Mouse (Mus musculus) MEL (cell line): ENCODE results near the gene Hacl1. TPM values are rescaled to one million over a fixed set of nuclear protein-coding genes. Genes with fewer than 3 reads are reported as not detected.

Experiments used
- DNase-seq: peaks from one replicate; pipeline ENCODE4 v3.0.0; 2011; ENCODE audit warnings: low read depth, low spot score
- H3K27ac ChIP-seq: 2 replicates; pipeline ENCODE4 v1.5.1; 2012; ENCODE audit warnings: low read depth, mild to moderate bottlenecking, control low read depth, low read length, moderate library complexity; ENCODE audit not compliant: control insufficient read depth
- H3K27me3 ChIP-seq, 2 experiments: fragments of 150-350 bp in 1 of 2; sonication (generic) in 1 of 2; 2 replicates each; pipeline ENCODE4 v1.6.1; 2012; ENCODE audit warnings: low read length in 2 of 2, mild to moderate bottlenecking in 2 of 2, improper control_type of control experiment in 1 of 2, moderate library complexity in 1 of 2; ENCODE audit not compliant: insufficient read depth in 2 of 2, control insufficient read depth in 1 of 2
- H3K36me3 ChIP-seq, 2 experiments: 2 replicates each; pipeline ENCODE4 v1.6.1; 2012 to 2014; ENCODE audit warnings: low read length in 2 of 2, improper control_type of control experiment in 1 of 2, inconsistent platforms in 1 of 2, mild to moderate bottlenecking in 1 of 2; ENCODE audit not compliant: insufficient read depth in 2 of 2, control insufficient read depth in 1 of 2
- H3K4me1 ChIP-seq, 2 experiments: fragments of 150-350 bp in 1 of 2; sonication (generic) in 1 of 2; 2 replicates each; pipeline ENCODE4 v1.6.1; 2012; ENCODE audit warnings: low read length in 2 of 2, improper control_type of control experiment in 1 of 2, mild to moderate bottlenecking in 1 of 2; ENCODE audit not compliant: insufficient read depth in 2 of 2, control insufficient read depth in 1 of 2
- H3K4me3 ChIP-seq, 2 experiments: fragments of 150-350 bp in 1 of 2; sonication (generic) in 1 of 2; 2 replicates each; pipeline ENCODE4 v1.5.1; 2012; ENCODE audit warnings: low read depth in 2 of 2, low read length in 2 of 2, mild to moderate bottlenecking in 2 of 2, moderate library complexity in 2 of 2, control low read depth in 1 of 2, improper control_type of control experiment in 1 of 2; ENCODE audit not compliant: control insufficient read depth in 1 of 2, insufficient read depth in 1 of 2
- H3K79me2 ChIP-seq: 2 replicates; pipeline ENCODE4 v1.6.1; 2012; ENCODE audit warnings: mild to moderate bottlenecking, low read length, moderate library complexity; ENCODE audit not compliant: control insufficient read depth, poor library complexity, insufficient read depth
- H3K9ac ChIP-seq: 2 replicates; pipeline ENCODE4 v1.6.1; 2012; ENCODE audit warnings: low read depth, mild to moderate bottlenecking, control low read depth, low read length, moderate library complexity; ENCODE audit not compliant: control insufficient read depth, poor library complexity, severe bottlenecking
- H3K9me3 ChIP-seq: fragments of 150-350 bp; sonication (generic); replicated peaks from 2 replicates; pipeline ENCODE4 v1.6.1; 2012; ENCODE audit warnings: mild to moderate bottlenecking, low read length, improper control_type of control experiment, moderate library complexity; ENCODE audit not compliant: insufficient read depth
- BHLHE40 ChIP-seq: IDR thresholded peaks from 2 replicates; pipeline ENCODE4 v1.6.1; 2012; ENCODE audit warnings: low read depth, mild to moderate bottlenecking, inconsistent platforms, low read length, improper control_type of control experiment, borderline replicate concordance
- CHD2 ChIP-seq: IDR thresholded peaks from 2 replicates; pipeline ENCODE4 v1.6.1; 2011; ENCODE audit warnings: low read length, improper control_type of control experiment
- CTCF ChIP-seq, 3 experiments: IDR thresholded peaks in 2 of 3; conservative IDR thresholded peaks in 1 of 3; 2 replicates each; pipeline ENCODE4 v1.5.1; 2011 to 2012; ENCODE audit warnings: low read length in 3 of 3, low read depth in 2 of 3, mild to moderate bottlenecking in 2 of 3, improper control_type of control experiment in 1 of 3, inconsistent platforms in 1 of 3, mixed read lengths in 1 of 3, moderate library complexity in 1 of 3; ENCODE audit not compliant: control insufficient read depth in 1 of 3, insufficient read depth in 1 of 3, poor library complexity in 1 of 3, severe bottlenecking in 1 of 3
- E2F4 ChIP-seq: IDR thresholded peaks from 2 replicates; pipeline ENCODE4 v1.6.1; 2011; ENCODE audit warnings: low read depth, low read length, improper control_type of control experiment, borderline replicate concordance
- ELF1 ChIP-seq: IDR thresholded peaks from 2 replicates; pipeline ENCODE4 v1.6.1; 2014; ENCODE audit warnings: low read depth, mild to moderate bottlenecking, inconsistent platforms, low read length, improper control_type of control experiment, moderate library complexity
- EP300 ChIP-seq, 2 experiments: IDR thresholded peaks; 2 replicates each; pipeline ENCODE4 v1.6.1; 2011; ENCODE audit warnings: improper control_type of control experiment in 2 of 2, low read length in 2 of 2, low read depth in 1 of 2, mild to moderate bottlenecking in 1 of 2
- GATA1 ChIP-seq: IDR thresholded peaks from 2 replicates; pipeline ENCODE4 v1.6.1; 2011; ENCODE audit warnings: low read depth, low read length, improper control_type of control experiment
- HCFC1 ChIP-seq: IDR thresholded peaks from 2 replicates; pipeline ENCODE4 v1.6.1; 2012; ENCODE audit warnings: low read depth, mild to moderate bottlenecking, inconsistent platforms, low read length, improper control_type of control experiment, moderate library complexity
- JUND ChIP-seq: IDR thresholded peaks from 2 replicates; pipeline ENCODE4 v1.6.1; 2011; ENCODE audit warnings: low read depth, mild to moderate bottlenecking, improper control_type of control experiment, low read length
- KAT2A ChIP-seq: conservative IDR thresholded peaks from 2 replicates; pipeline ENCODE4 v1.6.1; 2012; ENCODE audit warnings: low read depth, low read length, improper control_type of control experiment, inconsistent platforms
- MAFK ChIP-seq: IDR thresholded peaks from 2 replicates; pipeline ENCODE4 v1.6.1; 2011; ENCODE audit warnings: low read depth, mild to moderate bottlenecking, low read length, improper control_type of control experiment, borderline replicate concordance
- MEF2A ChIP-seq: IDR thresholded peaks from 2 replicates; pipeline ENCODE4 v1.6.1; 2014; ENCODE audit warnings: low read depth, mild to moderate bottlenecking, inconsistent platforms, low read length, improper control_type of control experiment; ENCODE audit not compliant: poor library complexity, insufficient replicate concordance, severe bottlenecking; ENCODE audit errors: extremely low read depth
- MXI1 ChIP-seq: IDR thresholded peaks from 2 replicates; pipeline ENCODE4 v1.6.1; 2011; ENCODE audit warnings: mild to moderate bottlenecking, low read depth, low read length, improper control_type of control experiment
- MYC ChIP-seq: IDR thresholded peaks from 2 replicates; pipeline ENCODE4 v1.6.1; 2011; ENCODE audit warnings: low read depth, mild to moderate bottlenecking, low read length, improper control_type of control experiment, moderate library complexity
- NELFE ChIP-seq: IDR thresholded peaks from 2 replicates; pipeline ENCODE4 v1.6.1; 2011; ENCODE audit warnings: low read depth, low read length, improper control_type of control experiment
- NRF1 ChIP-seq: IDR thresholded peaks from 2 replicates; pipeline ENCODE4 v1.6.1; 2014; ENCODE audit warnings: low read depth, mild to moderate bottlenecking, inconsistent platforms, low read length, improper control_type of control experiment, moderate library complexity; ENCODE audit not compliant: poor library complexity, insufficient read depth, severe bottlenecking
- POLR2AphosphoS2 ChIP-seq: IDR thresholded peaks from 2 replicates; pipeline ENCODE4 v1.6.1; 2011; ENCODE audit warnings: low read length, improper control_type of control experiment
- POLR2AphosphoS5 ChIP-seq: IDR thresholded peaks from 2 replicates; pipeline ENCODE4 v1.6.1; 2012; ENCODE audit warnings: low read depth, borderline replicate concordance, mild to moderate bottlenecking, inconsistent platforms, low read length, moderate library complexity, mixed read lengths
- SMC3 ChIP-seq: IDR thresholded peaks from 2 replicates; pipeline ENCODE4 v1.6.1; 2011; ENCODE audit warnings: low read depth, low read length, improper control_type of control experiment
- TAL1 ChIP-seq: IDR thresholded peaks from 2 replicates; pipeline ENCODE4 v1.6.1; 2012; ENCODE audit warnings: mild to moderate bottlenecking, inconsistent platforms, low read length, moderate library complexity, mixed read lengths
- TCF12 ChIP-seq: IDR thresholded peaks from 2 replicates; pipeline ENCODE4 v1.6.1; 2014; ENCODE audit warnings: low read depth, mild to moderate bottlenecking, inconsistent platforms, low read length, improper control_type of control experiment, moderate library complexity
- UBTF ChIP-seq: IDR thresholded peaks from 2 replicates; pipeline ENCODE4 v1.6.1; 2012; ENCODE audit warnings: low read depth, mild to moderate bottlenecking, inconsistent platforms, low read length, improper control_type of control experiment, moderate library complexity, borderline replicate concordance; ENCODE audit not compliant: insufficient read depth
- USF1 ChIP-seq: IDR thresholded peaks from 2 replicates; pipeline ENCODE4 v1.6.1; 2014; ENCODE audit warnings: low read depth, mild to moderate bottlenecking, inconsistent platforms, low read length, improper control_type of control experiment, moderate library complexity
- USF2 ChIP-seq, 2 experiments: IDR thresholded peaks; 2 replicates each; pipeline ENCODE4 v1.6.1; 2011 to 2012; ENCODE audit warnings: improper control_type of control experiment in 2 of 2, low read length in 2 of 2, borderline replicate concordance in 1 of 2, inconsistent platforms in 1 of 2, low read depth in 1 of 2, mild to moderate bottlenecking in 1 of 2; ENCODE audit not compliant: insufficient read depth in 1 of 2
- ZKSCAN1 ChIP-seq: IDR thresholded peaks from 2 replicates; pipeline ENCODE4 v1.6.1; 2012; ENCODE audit warnings: low read depth, mild to moderate bottlenecking, inconsistent platforms, low read length, improper control_type of control experiment, moderate library complexity
- polyA plus RNA-seq, 2 experiments: library from polyadenylated mRNA; stranded (reverse) in 1 of 2; unstranded in 1 of 2; fragments of >175 nt in 1 of 2; fragments of >200 nt in 1 of 2; gene quantifications; 2 replicates each; pipeline versions ENCODE4 v1.2.1 to v1.2.4; 2012; ENCODE audit warnings: low replicate concordance in 2 of 2, low read depth in 1 of 2; ENCODE audit not compliant: insufficient read length in 2 of 2, insufficient read depth in 1 of 2, missing spikeins in 1 of 2
- total RNA-seq: library from RNA; depleted of rRNA; stranded (reverse); fragments of 300-350 nt; gene quantifications from 2 replicates; pipeline ENCODE4 v1.2.3, GENCODE M21; 2012

Hacl1 gene
- total and polyA plus RNA-seq, 3 experiments, result 7.7 to 13.3 TPM; not detected in 1

DNA sequence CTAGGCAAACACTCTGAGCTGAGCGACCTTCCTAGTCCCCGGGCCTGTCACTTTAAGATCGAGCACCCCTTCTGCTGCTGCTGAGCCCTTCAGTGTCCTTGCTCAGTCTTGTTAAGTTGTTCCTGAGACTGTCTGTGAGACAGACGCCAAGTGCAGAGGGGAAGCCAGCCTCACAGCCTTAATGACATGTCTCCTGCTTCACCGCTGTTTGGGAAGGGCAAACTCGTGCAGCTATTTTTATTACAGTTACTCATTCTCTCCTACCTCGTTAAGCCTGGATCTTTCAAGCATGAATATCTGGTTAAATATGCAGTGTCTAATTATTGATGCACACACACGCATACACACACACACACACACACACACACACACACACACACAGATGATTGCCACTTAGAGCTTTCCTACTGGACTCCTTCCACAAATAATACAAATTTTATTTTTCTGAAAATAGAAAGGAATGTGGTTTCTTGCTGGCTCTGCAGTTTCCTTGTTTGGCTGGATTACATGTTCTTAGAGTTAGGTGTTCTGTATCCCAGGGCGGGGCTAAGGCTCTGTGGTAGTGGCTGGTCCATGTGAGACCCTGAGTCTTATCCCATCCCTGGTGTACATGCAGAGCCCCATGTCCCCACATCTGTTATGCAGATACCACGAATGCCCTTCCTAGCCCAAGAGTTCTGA is 18.6 kb upstream of the Hacl1 start:
- H3K27me3 ChIP-seq, result no peaks in the 10 kb centered on the region
- no peak for DNase-seq
- H3K27ac ChIP-seq, result no peak overlapping the region; the same call in 1 of the 2 replicates
- H3K9me3 ChIP-seq, result no peaks in the 10 kb centered on the region
- TF ChIP-seq USF1, result no peak
- no peak for TF ChIP-seq GATA1
- no peak for TF ChIP-seq TAL1
- TF ChIP-seq MEF2A, result no peak
- TF ChIP-seq MXI1, result no peak
- TF ChIP-seq CHD2, result no peak
- no peak for TF ChIP-seq NELFE
- no peak for TF ChIP-seq TCF12
- TF ChIP-seq CTCF (IDR thresholded peaks at IDR 0.05 in 2 of 3, conservative IDR thresholded peaks at IDR 0.05 in 1 of 3; ENCODE audit: control insufficient read depth in 1 of 3, insufficient read depth in 1 of 3, low read depth in 2 of 3, low read length in 3 of 3, poor library complexity in 1 of 3, severe bottlenecking in 1 of 3), result no peak
- TF ChIP-seq KAT2A, result no peak
- no peak for TF ChIP-seq SMC3
- TF ChIP-seq USF2 (IDR thresholded peaks at IDR 0.05; ENCODE audit: borderline replicate concordance in 1 of 2, insufficient read depth in 1 of 2, low read depth in 1 of 2, low read length in 2 of 2), result no peak
- TF ChIP-seq ELF1, result no peak
- no peak overlapping the region for H3K9ac ChIP-seq
- peaks cover 0 to 25% of the 10 kb centered on the region in 2 experiments; a peak in 2 of 4 replicates for H3K36me3 ChIP-seq
- peaks cover 14 to 30% of the 10 kb centered on the region in 2 experiments for H3K4me1 ChIP-seq
- no peak overlapping the region for H3K4me3 ChIP-seq
- H3K79me2 ChIP-seq, result peaks cover 5% of the 10 kb centered on the region

DNA sequence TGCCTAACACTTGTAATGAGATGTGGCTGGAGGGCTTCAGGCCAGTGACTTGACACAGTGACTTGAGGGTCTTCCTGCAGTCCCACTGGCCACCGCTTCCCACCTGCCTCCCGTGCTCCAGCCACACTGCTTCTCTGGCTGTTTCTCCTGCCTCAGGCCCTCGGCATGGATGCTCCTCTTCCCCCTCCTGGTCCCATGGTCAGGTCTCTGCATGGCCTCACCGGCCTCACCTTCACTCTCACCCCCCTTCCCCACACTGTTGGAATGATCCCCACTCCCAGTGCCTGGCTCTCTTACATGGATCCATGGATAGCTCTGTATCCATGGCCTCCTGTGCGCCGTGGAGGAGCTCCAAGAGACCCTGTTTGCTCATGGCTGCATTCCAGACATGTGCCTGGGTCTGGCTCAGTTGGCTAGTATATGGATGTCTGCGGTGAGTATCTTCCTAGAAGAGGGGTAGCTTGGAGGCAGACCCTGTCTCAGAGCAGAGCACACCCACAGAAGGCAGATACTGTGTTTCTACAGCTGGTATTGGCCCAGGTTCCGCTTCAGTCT is 17.1 kb upstream of the Hacl1 start:
- no peak overlapping the region for H3K9ac ChIP-seq
- H3K9me3 ChIP-seq, result no peaks in the 10 kb centered on the region
- peaks cover 15 to 33% of the 10 kb centered on the region in 2 experiments for H3K4me1 ChIP-seq
- peaks cover 7% of the 10 kb centered on the region for H3K79me2 ChIP-seq
- H3K36me3 ChIP-seq, result peaks cover 0 to 29% of the 10 kb centered on the region in 2 experiments; a peak in 2 of 4 replicates
- no peaks in the 10 kb centered on the region for H3K27me3 ChIP-seq
- H3K27ac ChIP-seq, result no peak overlapping the region
- TF ChIP-seq UBTF (no peak), CTCF (IDR thresholded peaks at IDR 0.05 in 2 of 3, conservative IDR thresholded peaks at IDR 0.05 in 1 of 3; ENCODE audit: control insufficient read depth in 1 of 3, insufficient read depth in 1 of 3, low read depth in 2 of 3, low read length in 3 of 3, poor library complexity in 1 of 3, severe bottlenecking in 1 of 3) (no peak), TAL1 (no peak), BHLHE40 (no peak), HCFC1 (no peak), POLR2AphosphoS2 (no peak), EP300 (IDR thresholded peaks at IDR 0.05; ENCODE audit: low read depth in 1 of 2, low read length in 2 of 2) (no peak), MYC (no peak), MAFK (no peak), TCF12 (no peak), POLR2AphosphoS5 (no peak), MEF2A (no peak), GATA1 (no peak), NRF1 (no peak), ZKSCAN1 (no peak), JUND (no peak), USF2 (IDR thresholded peaks at IDR 0.05; ENCODE audit: borderline replicate concordance in 1 of 2, insufficient read depth in 1 of 2, low read depth in 1 of 2, low read length in 2 of 2) (no peak), CHD2 (no peak), E2F4 (no peak)
- no peak overlapping the region for H3K4me3 ChIP-seq
- DNase-seq, result no peak
